Mouse (Mus musculus) erythroblast, embryonic 14.5 days (primary cell): ENCODE results near the gene Smarcd1.

Source experiments
- GATA1 ChIP-seq: IDR thresholded peaks from 2 replicates; pipeline ENCODE4 v1.6.1; 2012; ENCODE audit warnings: low read length, inconsistent platforms, mixed read lengths
- TAL1 ChIP-seq: IDR thresholded peaks from 3 replicates; pipeline ENCODE4 v1.6.1; 2012; ENCODE audit warnings: low read length, inconsistent platforms, mixed read lengths

DNA sequence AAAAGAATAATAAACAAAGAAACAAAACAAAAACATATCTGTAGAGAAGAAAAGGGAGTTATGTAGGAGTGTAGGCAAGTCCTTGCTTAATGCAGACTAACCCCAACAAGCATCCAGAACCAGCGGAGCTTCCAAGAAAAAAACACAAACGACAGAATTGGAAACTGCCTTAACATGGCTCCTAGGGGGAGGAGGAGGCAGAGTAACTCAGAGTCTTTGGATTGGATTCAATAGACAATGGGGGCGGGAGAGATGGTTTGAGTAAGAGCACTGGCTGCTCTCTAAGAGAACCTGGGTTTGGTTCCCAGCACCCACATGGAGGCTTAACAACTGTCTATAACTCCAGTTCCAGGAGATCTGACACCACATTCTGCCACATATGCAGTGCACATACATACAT is 29.7 kb downstream of the Smarcd1 start:
- no peak for TF ChIP-seq GATA1
- TF ChIP-seq TAL1 = no peak
